Mouse (Mus musculus) embryonic facial prominence, embryonic 11.5 days (tissue): ENCODE measurements around the gene Tgoln1. TPM values are rescaled to one million over a fixed set of nuclear protein-coding genes. Genes with fewer than 3 reads are reported as not detected.
A peak's percentile ranks its signal among the peaks of the same experiment; 100 is the strongest.

Experiments used
- ATAC-seq: fragments of 200-750 bp; cut with Nextera tagmentation; replicated peaks from 2 replicates; pipeline ENCODE4 v1.8.0; 2017; ENCODE audit warnings: low read depth; ENCODE audit not compliant: insufficient number of reproducible peaks, low FRiP score, low TSS enrichment
- DNase-seq: peaks from one replicate; pipeline ENCODE4 v3.0.0-alpha.2; 2015; ENCODE audit warnings: low spot score
- H3K27ac ChIP-seq: fragments of 300-500 bp; sonication (generic); replicated peaks from 2 replicates; pipeline ENCODE4 v1.5.1; 2014; ENCODE audit warnings: mild to moderate bottlenecking, low read depth, low read length, control low read depth
- H3K27me3 ChIP-seq: fragments of 300-500 bp; sonication (generic); 2 replicates; pipeline ENCODE4 v1.6.1; 2014; ENCODE audit warnings: mild to moderate bottlenecking, low read length, moderate library complexity, mixed read lengths; ENCODE audit not compliant: control insufficient read depth, insufficient read depth
- H3K36me3 ChIP-seq: fragments of 300-500 bp; sonication (generic); replicated peaks from 2 replicates; pipeline ENCODE4 v1.6.1; 2014; ENCODE audit warnings: low read depth, mild to moderate bottlenecking, low read length, moderate library complexity, mixed read lengths; ENCODE audit not compliant: control insufficient read depth, insufficient read depth
- H3K4me1 ChIP-seq: fragments of 300-500 bp; sonication (generic); 2 replicates; pipeline ENCODE4 v1.6.1; 2014; ENCODE audit warnings: low read length, mixed read lengths; ENCODE audit not compliant: control insufficient read depth, insufficient read depth
- H3K4me2 ChIP-seq: fragments of 300-500 bp; sonication (generic); 2 replicates; pipeline ENCODE4 v1.6.1; 2014; ENCODE audit warnings: low read depth, mild to moderate bottlenecking, control low read depth, low read length, moderate library complexity
- H3K4me3 ChIP-seq: fragments of 300-500 bp; sonication (generic); 2 replicates; pipeline ENCODE4 v1.5.1; 2014; ENCODE audit warnings: low read depth, low read length, control low read depth
- H3K9ac ChIP-seq: fragments of 300-500 bp; sonication (generic); replicated peaks from 2 replicates; pipeline ENCODE4 v1.6.1; 2014; ENCODE audit warnings: mild to moderate bottlenecking, control low read depth, low read length
- H3K9me3 ChIP-seq: fragments of 300-500 bp; sonication (generic); replicated peaks from 2 replicates; pipeline ENCODE4 v1.6.1; 2016; ENCODE audit warnings: mild to moderate bottlenecking, low read length, inconsistent platforms, mixed read lengths; ENCODE audit not compliant: control insufficient read depth
- WGBS: fragments of 180-500 bp; shearing (Covaris S2); extraction: QIAGEN DNeasy Blood & Tissue Kit; methylation state at CpG from one replicate; pipeline ENCODE4 v1.1.7; 2014; 5-methylcytosine and 5-hydroxymethylcytosine counted together
- polyA plus RNA-seq: library from polyadenylated mRNA; unstranded; fragments of >200 nt; fragmentation: Nextera tagmentation; extraction: Ambion mirVana; gene quantifications from 2 replicates; pipeline ENCODE4 v1.2.1, GENCODE M21; 2014

The Tgoln1 gene
- polyA plus RNA-seq, 1 experiment from 2014 or later: 35.1 TPM

GRCm38 (mm10) chr6:72626391-72626790, 9.6 kb upstream of the Tgoln1 start:
- no peaks in the 10 kb centered on the region for H3K9me3 ChIP-seq
- DNase-seq (no peak), ATAC-seq (no peak)
- H3K4me3 ChIP-seq: no peak overlapping the region
- H3K9ac ChIP-seq: no peak overlapping the region
- H3K4me1 ChIP-seq: no peaks in the 10 kb centered on the region
- H3K4me2 ChIP-seq: no peak overlapping the region
- H3K27ac ChIP-seq: no peak overlapping the region
- peaks cover 10% of the 10 kb centered on the region for H3K36me3 ChIP-seq
- no peaks in the 10 kb centered on the region for H3K27me3 ChIP-seq
- WGBS: 86% methylated on average over 7 of the region's 7 CpGs

GRCm38 (mm10) chr6:72623661-72624402, 7.0 kb upstream of the Tgoln1 start:
- ATAC-seq (no peak), DNase-seq (no peak)
- Histone ChIP-seq H3K9me3 (no peaks in the 10 kb centered on the region), H3K4me3 (no peak overlapping the region), H3K4me2 (no peak overlapping the region), H3K9ac (no peak overlapping the region), H3K36me3 (peaks cover 7% of the 10 kb centered on the region), H3K4me1 (no peaks in the 10 kb centered on the region), H3K27me3 (no peaks in the 10 kb centered on the region), H3K27ac (no peak overlapping the region)
- 91% methylated on average over 8 of the region's 8 CpGs for WGBS

- Histone ChIP-seq H3K9ac (no peak overlapping the region), H3K4me2 (no peak overlapping the region), H3K9me3 (no peaks in the 10 kb centered on the region), H3K4me1 (no peaks in the 10 kb centered on the region), H3K4me3 (no peak overlapping the region), H3K27ac (no peak overlapping the region), H3K27me3 (no peaks in the 10 kb centered on the region), H3K36me3 (peaks cover 7% of the 10 kb centered on the region)
- WGBS: 43% methylated on average over 3 of the region's 3 CpGs
- ATAC-seq (no peak), DNase-seq (no peak)
Measured at GRCm38 (mm10) chr6:72622917-72623316, 6.1 kb upstream of the Tgoln1 start.

- DNase-seq (no peak), ATAC-seq (no peak)
- H3K4me1 ChIP-seq: no peaks in the 10 kb centered on the region
- no peak overlapping the region for H3K9ac ChIP-seq
- no peak overlapping the region for H3K27ac ChIP-seq
- 84% methylated on average over 5 of the region's 5 CpGs for WGBS
- no peak overlapping the region for H3K4me3 ChIP-seq
- H3K4me2 ChIP-seq: no peak overlapping the region
- no peaks in the 10 kb centered on the region for H3K27me3 ChIP-seq
- H3K9me3 ChIP-seq: no peaks in the 10 kb centered on the region
- H3K36me3 ChIP-seq: no peaks in the 10 kb centered on the region
Measured at GRCm38 (mm10) chr6:72620920-72621319, 4.1 kb upstream of the Tgoln1 start.

- Histone ChIP-seq H3K4me3 (no peak overlapping the region), H3K27ac (no peak overlapping the region), H3K27me3 (no peaks in the 10 kb centered on the region), H3K4me1 (peaks cover 4% of the 10 kb centered on the region; the same call in 1 of the 2 replicates), H3K9me3 (no peaks in the 10 kb centered on the region), H3K9ac (no peak overlapping the region; the same call in 1 of the 2 replicates), H3K4me2 (no peak overlapping the region), H3K36me3 (no peaks in the 10 kb centered on the region)
- WGBS: 60% methylated on average over 12 of the region's 12 CpGs
- DNase-seq (no peak), ATAC-seq (no peak)
Measured at GRCm38 (mm10) chr6:72619734-72620532, 3.1 kb upstream of the Tgoln1 start.

GRCm38 (mm10) chr6:72615561-72616375, 1.0 kb downstream of the Tgoln1 start:
- Histone ChIP-seq H3K9ac (peak overlapping the region; percentile 81), H3K4me3 (peak overlapping the region; percentile 80), H3K27ac (no peak overlapping the region), H3K27me3 (no peaks in the 10 kb centered on the region), H3K4me1 (peaks cover 4% of the 10 kb centered on the region; the same call in 1 of the 2 replicates), H3K36me3 (no peaks in the 10 kb centered on the region), H3K9me3 (no peaks in the 10 kb centered on the region), H3K4me2 (peak overlapping the region; percentile 91)
- 27% methylated on average over 25 of the region's 25 CpGs for WGBS
- DNase-seq (no peak), ATAC-seq (no peak)

GRCm38 (mm10) chr6:72615151-72615550, 1.6 kb downstream of the Tgoln1 start:
- DNase-seq (no peak), ATAC-seq (no peak)
- Histone ChIP-seq H3K9ac (no peak overlapping the region), H3K9me3 (no peaks in the 10 kb centered on the region), H3K4me3 (peak overlapping the region; percentile 80; the same call in 1 of the 2 replicates), H3K4me2 (peak overlapping the region; percentile 91), H3K4me1 (peaks cover 4% of the 10 kb centered on the region; the same call in 1 of the 2 replicates), H3K36me3 (no peaks in the 10 kb centered on the region), H3K27ac (no peak overlapping the region), H3K27me3 (no peaks in the 10 kb centered on the region)
- 63% methylated on average over 2 of the region's 2 CpGs for WGBS
